In the genomic region with DNA sequence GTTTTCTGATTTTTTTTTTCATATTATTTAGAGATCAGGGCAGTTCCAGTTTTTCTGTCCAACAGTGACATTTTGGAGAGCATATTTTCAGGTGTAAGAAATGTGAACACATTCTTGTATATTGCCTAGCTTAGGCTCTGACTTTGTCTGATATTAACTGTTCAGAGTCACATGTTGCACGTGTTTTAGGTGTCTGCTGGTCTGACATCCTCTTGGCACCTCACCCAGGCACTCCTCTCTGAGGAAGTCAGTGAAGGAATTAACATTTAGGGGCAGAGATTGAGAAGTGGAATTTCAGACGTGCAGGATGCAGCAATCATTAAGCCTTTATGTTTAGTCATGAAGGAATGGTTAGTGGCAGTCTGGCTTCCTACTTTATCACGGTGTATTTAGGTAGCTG, we compare ENCODE assay signal across 9 mouse cellular contexts. TPM values are rescaled to one million over a fixed set of nuclear protein-coding genes. Genes with fewer than 3 reads are reported as not detected.
A peak's percentile ranks its signal among the peaks of the same experiment; 100 is the strongest.
DNase-seq lines count a peak whose midpoint lies in the region; ATAC-seq and TF ChIP-seq lines count a peak whose summit lies in the region.
"Had no signal": no experiment of that assay in that cellular context is flagged by ENCODE, and none has a peak within 500 bp of the region (broad histone marks: within the 10 kb centered on the region; RNA-seq: fewer than 3 reads in every experiment).

No protein-coding gene starts in this region.

- TF ChIP-seq RAD21 in MEL (IDR thresholded peaks at IDR 0.05; ENCODE audit: low read depth, low read length) = no peak

- H3K4me3 ChIP-seq in heart, postnatal 0 days (ENCODE audit: low read depth, low read length) = peak overlapping the region; percentile 65; the same call in 1 of the 2 replicates
- peak overlapping the region; percentile 43 to 91 for H3K4me3 ChIP-seq in MEL (ENCODE audit: control insufficient read depth in 1 of 2, insufficient read depth in 1 of 2, low read depth in 2 of 2, low read length in 2 of 2)
- H3K4me3 ChIP-seq in hindbrain, embryonic 13.5 days = peak overlapping the region; percentile 91

- peaks cover 32% of the 10 kb centered on the region for H3K79me2 ChIP-seq in MEL (ENCODE audit: control insufficient read depth, insufficient read depth, low read length, poor library complexity)

- no peaks in the 10 kb centered on the region for H3K27me3 ChIP-seq in heart, postnatal 0 days (ENCODE audit: control insufficient read depth, insufficient read depth, low read length)
- no peaks in the 10 kb centered on the region for H3K27me3 ChIP-seq in MEL (ENCODE audit: control insufficient read depth in 1 of 2, insufficient read depth in 2 of 2, low read length in 2 of 2)
- H3K27me3 ChIP-seq in hindbrain, embryonic 13.5 days = no peaks in the 10 kb centered on the region

- DNase-seq in heart, postnatal 0 days (ENCODE audit: low spot score) = no peak
- DNase-seq in heart, postnatal 4 days = no peak
- peak; percentile 66 for DNase-seq in MEL (ENCODE audit: low read depth, low spot score)
- DNase-seq in layer of hippocampus, adult 9-10 months (ENCODE audit: low spot score) = no peak
- DNase-seq in spleen, postnatal 14 days (ENCODE audit: low spot score in 2 of 2) = no peak
- no peak for DNase-seq in adipocyte (ENCODE audit: low spot score)
- DNase-seq: cerebellum, postnatal 25 days had no signal

- no peak for TF ChIP-seq POLR2A in MEL (IDR thresholded peaks at IDR 0.05; ENCODE audit: control insufficient read depth in 1 of 2, insufficient read depth in 1 of 2, low read depth in 1 of 2, low read length in 2 of 2, poor library complexity in 1 of 2)

- H3K9ac ChIP-seq in heart, postnatal 0 days (replicated peaks; ENCODE audit: low read depth, low read length) = no peak overlapping the region
- H3K9ac ChIP-seq in MEL (ENCODE audit: control insufficient read depth, low read depth, low read length, poor library complexity, severe bottlenecking) = peak overlapping the region; percentile 92
- H3K9ac ChIP-seq in hindbrain, embryonic 13.5 days = no peak overlapping the region

- peaks cover 20% of the 10 kb centered on the region for H3K36me3 ChIP-seq in heart, postnatal 0 days (replicated peaks; ENCODE audit: control insufficient read depth, insufficient read depth, low read length)
- peaks cover 22 to 23% of the 10 kb centered on the region in 2 experiments for H3K36me3 ChIP-seq in MEL (ENCODE audit: control insufficient read depth in 1 of 2, insufficient read depth in 2 of 2, low read length in 2 of 2)
- peaks cover 20% of the 10 kb centered on the region for H3K36me3 ChIP-seq in hindbrain, embryonic 13.5 days

- peaks cover 4% of the 10 kb centered on the region; the same call in 1 of the 2 replicates for H3K4me1 ChIP-seq in heart, postnatal 0 days (ENCODE audit: control insufficient read depth, insufficient read depth)
- H3K4me1 ChIP-seq in MEL (ENCODE audit: control insufficient read depth in 1 of 2, insufficient read depth in 2 of 2, low read length in 2 of 2) = peaks cover 5 to 10% of the 10 kb centered on the region in 2 experiments; a peak in 3 of 4 replicates
- H3K4me1 ChIP-seq in hindbrain, embryonic 13.5 days (replicated peaks) = peaks cover 9% of the 10 kb centered on the region

- no peak for ATAC-seq in heart, postnatal 0 days (ENCODE audit: insufficient read depth, low read depth)
- no peak for ATAC-seq in hindbrain, embryonic 13.5 days (ENCODE audit: low FRiP score)
- ATAC-seq in megakaryocyte-erythroid progenitor cell, adult 5-6 weeks (replicated peaks; ENCODE audit: low FRiP score, low TSS enrichment, poor library complexity, severe bottlenecking) = 0 out of 2 replicates have a peak, but pooled peaks have one; percentile 31

- no peak overlapping the region for H3K27ac ChIP-seq in heart, postnatal 0 days (ENCODE audit: low read depth)
- no peak overlapping the region for H3K27ac ChIP-seq in MEL (ENCODE audit: control insufficient read depth, low read depth, low read length)
- H3K27ac ChIP-seq in hindbrain, embryonic 13.5 days = no peak overlapping the region

- H3K9me3 ChIP-seq in heart, postnatal 0 days (replicated peaks; ENCODE audit: control insufficient read depth, low read length) = no peaks in the 10 kb centered on the region
- H3K9me3 ChIP-seq in MEL (replicated peaks; ENCODE audit: insufficient read depth, low read length) = no peaks in the 10 kb centered on the region
- no peaks in the 10 kb centered on the region for H3K9me3 ChIP-seq in hindbrain, embryonic 13.5 days

- no peak for TF ChIP-seq EP300 in heart, postnatal 0 days (IDR thresholded peaks at IDR 0.05; ENCODE audit: low read depth)
- no peak for TF ChIP-seq EP300 in MEL (IDR thresholded peaks at IDR 0.05; ENCODE audit: low read depth in 1 of 2, low read length in 2 of 2)

- no peak overlapping the region; the same call in 1 of the 2 replicates for H3K4me2 ChIP-seq in heart, postnatal 0 days (ENCODE audit: low read depth, low read length)
- H3K4me2 ChIP-seq in hindbrain, embryonic 13.5 days = peak overlapping the region; percentile 68

- 47% methylated on average over 3 of the region's 3 CpGs for WGBS in heart, postnatal 0 days
- WGBS in hindbrain, embryonic 13.5 days = 71% methylated on average over 3 of the region's 3 CpGs

- TF ChIP-seq CTCF in heart, postnatal 0 days (IDR thresholded peaks at IDR 0.05; ENCODE audit: low read depth) = no peak
- no peak for TF ChIP-seq CTCF in MEL (IDR thresholded peaks at IDR 0.05 in 2 of 3, conservative IDR thresholded peaks at IDR 0.05 in 1 of 3; ENCODE audit: control insufficient read depth in 1 of 3, insufficient read depth in 1 of 3, low read depth in 2 of 3, low read length in 3 of 3, poor library complexity in 1 of 3, severe bottlenecking in 1 of 3)

TF ChIP-seq in MEL, 35 proteins besides CTCF, POLR2A, EP300 and RAD21 (continues in another document):
- TF ChIP-seq GABPA (IDR thresholded peaks at IDR 0.05; ENCODE audit: low read depth, low read length) = no peak
- TF ChIP-seq MAX (IDR thresholded peaks at IDR 0.05; ENCODE audit: low read length) = peak; percentile 93
- peak; percentile 77 for TF ChIP-seq USF1 (IDR thresholded peaks at IDR 0.05; ENCODE audit: low read depth, low read length)
- no peak for TF ChIP-seq CHD2 (IDR thresholded peaks at IDR 0.05; ENCODE audit: low read length)
- no peak for TF ChIP-seq HCFC1 (IDR thresholded peaks at IDR 0.05; ENCODE audit: low read depth, low read length)
- TF ChIP-seq SMC3 (IDR thresholded peaks at IDR 0.05; ENCODE audit: low read depth, low read length) = 0 out of 2 replicates have a peak, but pooled peaks have one; percentile 3
- no peak for TF ChIP-seq MAZ (IDR thresholded peaks at IDR 0.05; ENCODE audit: low read depth, low read length)
- peak; percentile 80 for TF ChIP-seq SIN3A (IDR thresholded peaks at IDR 0.05; ENCODE audit: low read length)
- TF ChIP-seq CHD1 (IDR thresholded peaks at IDR 0.05; ENCODE audit: low read depth, low read length) = no peak
- no peak for TF ChIP-seq MEF2A (IDR thresholded peaks at IDR 0.05; ENCODE audit: extremely low read depth, insufficient replicate concordance, low read depth, low read length, poor library complexity, severe bottlenecking)
- peak; percentile 90 for TF ChIP-seq BHLHE40 (IDR thresholded peaks at IDR 0.05; ENCODE audit: borderline replicate concordance, low read depth, low read length)
- no peak for TF ChIP-seq ZMIZ1 (IDR thresholded peaks at IDR 0.05; ENCODE audit: low read depth, low read length)
- no peak for TF ChIP-seq TBP (IDR thresholded peaks at IDR 0.05; ENCODE audit: low read depth, low read length)
- no peak for TF ChIP-seq MYB (IDR thresholded peaks at IDR 0.05; ENCODE audit: low read depth, low read length)
- no peak for TF ChIP-seq ZKSCAN1 (IDR thresholded peaks at IDR 0.05; ENCODE audit: low read depth, low read length)
- peak; percentile 99 for TF ChIP-seq MXI1 (IDR thresholded peaks at IDR 0.05; ENCODE audit: low read depth, low read length)
- no peak for TF ChIP-seq ETS1 (IDR thresholded peaks at IDR 0.05; ENCODE audit: low read depth, low read length)

RNA-seq across cellular contexts. Expression of a gene that starts 22.8 kb away (rescaled TPM):
- total RNA-seq in heart, postnatal 0 days (2014; rRNA removed; ENCODE audit: low replicate concordance) = 7.1 and 15.0 TPM in 2 replicates
- polyA plus RNA-seq in heart, postnatal 0 days (2015; fragmentation: Nextera tagmentation; extraction: Ambion mirVana) = 9.1 and 10.7 TPM in 2 replicates
- 10 to 100 TPM; 10.1 to 13.4 TPM for total RNA-seq in heart, postnatal 4 days (2021)
- total RNA-seq in MEL (2012; rRNA removed) = 49.6 and 51.5 TPM in 2 replicates
- polyA plus RNA-seq in MEL (2012; ENCODE audit: insufficient read depth in 1 of 2, insufficient read length in 2 of 2, low read depth in 1 of 2, low replicate concordance in 2 of 2, missing spikeins in 1 of 2) = 10 to 100 TPM in 1 of 2 experiments, not detected in 1; 36.1 TPM
- polyA plus RNA-seq in hindbrain, embryonic 13.5 days (2015; fragmentation: Nextera tagmentation; extraction: Ambion mirVana) = 55.4 and 57.6 TPM in 2 replicates
- total RNA-seq in megakaryocyte-erythroid progenitor cell, adult 5-6 weeks (2014; fragmentation: Nextera tagmentation) = 53.9 and 60.7 TPM in 2 replicates
- total RNA-seq in megakaryocyte-erythroid progenitor cell, adult 5-6 weeks (2017) = 73.8 and 76.3 TPM in 2 replicates

RNA-seq across cellular contexts. Expression of a gene that starts 23.0 kb away (rescaled TPM):
- 5.1 and 11.0 TPM in 2 replicates for total RNA-seq in heart, postnatal 0 days (2014; rRNA removed; ENCODE audit: low replicate concordance)
- polyA plus RNA-seq in heart, postnatal 0 days (2015; fragmentation: Nextera tagmentation; extraction: Ambion mirVana) = 9.1 and 10.3 TPM in 2 replicates
- 1 to 10 TPM; 5.0 to 6.6 TPM for total RNA-seq in heart, postnatal 4 days (2021)
- total RNA-seq in MEL (2012; rRNA removed) = 14.8 and 14.9 TPM in 2 replicates
- polyA plus RNA-seq in MEL (2012; ENCODE audit: insufficient read depth in 1 of 2, insufficient read length in 2 of 2, low read depth in 1 of 2, low replicate concordance in 2 of 2, missing spikeins in 1 of 2) = 10 to 100 TPM in 1 of 2 experiments, not detected in 1; 16.1 TPM
- polyA plus RNA-seq in hindbrain, embryonic 13.5 days (2015; fragmentation: Nextera tagmentation; extraction: Ambion mirVana) = 18.3 and 18.4 TPM in 2 replicates
- total RNA-seq in megakaryocyte-erythroid progenitor cell, adult 5-6 weeks (2014; fragmentation: Nextera tagmentation) = 11.7 and 13.8 TPM in 2 replicates
- total RNA-seq in megakaryocyte-erythroid progenitor cell, adult 5-6 weeks (2017) = 9.7 and 13.8 TPM in 2 replicates

RNA-seq across cellular contexts. Expression of a gene that starts 58.7 kb away (rescaled TPM):
- 55.2 and 90.0 TPM in 2 replicates for total RNA-seq in heart, postnatal 0 days (2014; rRNA removed; ENCODE audit: low replicate concordance)
- 30.4 and 34.5 TPM in 2 replicates for polyA plus RNA-seq in heart, postnatal 0 days (2015; fragmentation: Nextera tagmentation; extraction: Ambion mirVana)
- 100 to 1,000 TPM in 1 of 2 experiments, 10 to 100 TPM in 1; 98.5 to 109 TPM for total RNA-seq in heart, postnatal 4 days (2021)
- total RNA-seq in MEL (2012; rRNA removed) = 5.9 and 6.3 TPM in 2 replicates
- polyA plus RNA-seq in MEL (2012; ENCODE audit: insufficient read depth in 1 of 2, insufficient read length in 2 of 2, low read depth in 1 of 2, low replicate concordance in 2 of 2, missing spikeins in 1 of 2) = 1 to 10 TPM in 1 of 2 experiments, not detected in 1; 7.1 TPM
- 78.4 and 83.8 TPM in 2 replicates for polyA plus RNA-seq in hindbrain, embryonic 13.5 days (2015; fragmentation: Nextera tagmentation; extraction: Ambion mirVana)
- 24.3 and 32.1 TPM in 2 replicates for total RNA-seq in megakaryocyte-erythroid progenitor cell, adult 5-6 weeks (2014; fragmentation: Nextera tagmentation)
- total RNA-seq in megakaryocyte-erythroid progenitor cell, adult 5-6 weeks (2017) = 27.3 and 27.8 TPM in 2 replicates
